Mouse (Mus musculus): ENCODE data around the gene Fitm2.

- peak; percentile 34; the same call in 1 of the 2 replicates for TF ChIP-seq CTCF (IDR thresholded peaks at IDR 0.05; ENCODE audit: borderline replicate concordance, insufficient read depth, low read depth, low read length)
- TF ChIP-seq POLR2A (IDR thresholded peaks at IDR 0.05; ENCODE audit: borderline replicate concordance, insufficient read depth, low read length), result no peak
Measured at GRCm38 (mm10) chr2:163452738-163453137, 19.7 kb downstream of the Fitm2 start.
